Mouse (Mus musculus) ovary, postnatal 14 days (tissue): Measurements from ENCODE around the gene Pzp.

ENCODE experiments used
- DNase-seq: peaks from one replicate; pipeline ENCODE4 v3.0.0; 2022; ENCODE audit warnings: low spot score

Pzp gene

GRCm38 (mm10) chr6:128526601-128527000 is at the start of gene Pzp:
Gene Pzp, minus strand, starts transcription at chr6:128526720.
- DNase-seq: no peak

GRCm38 (mm10) chr6:128566589-128566988 is 40.1 kb upstream of the Pzp start:
- no peak for DNase-seq

- DNase-seq: no peak
These were observed 27.5 kb upstream of the Pzp start for GRCm38 (mm10) chr6:128554049-128554448.

GRCm38 (mm10) chr6:128549463-128550452 is 23.2 kb upstream of the Pzp start:
- DNase-seq: no peak

- no peak for DNase-seq
These were observed 22.0 kb upstream of the Pzp start for GRCm38 (mm10) chr6:128548532-128548931.

GRCm38 (mm10) chr6:128545402-128545801 is 18.9 kb upstream of the Pzp start:
- no peak for DNase-seq

GRCm38 (mm10) chr6:128543226-128543625 is 16.7 kb upstream of the Pzp start:
- DNase-seq: no peak

GRCm38 (mm10) chr6:128535250-128535649 is 8.7 kb upstream of the Pzp start:
- no peak for DNase-seq

- DNase-seq: no peak
These were observed 6.8 kb upstream of the Pzp start for GRCm38 (mm10) chr6:128533296-128533695.

GRCm38 (mm10) chr6:128532701-128533100 is 6.2 kb upstream of the Pzp start:
- DNase-seq: no peak

GRCm38 (mm10) chr6:128528491-128528890 is 2.0 kb upstream of the Pzp start:
- no peak for DNase-seq

- no peak for DNase-seq
These were observed 590 bp upstream of the Pzp start for GRCm38 (mm10) chr6:128527110-128527509.

- no peak for DNase-seq
These were observed 719 bp downstream of the Pzp start for GRCm38 (mm10) chr6:128525801-128526200.

GRCm38 (mm10) chr6:128523360-128523759 is 3.2 kb downstream of the Pzp start:
- no peak for DNase-seq

- DNase-seq: no peak
These were observed 7.4 kb downstream of the Pzp start for GRCm38 (mm10) chr6:128519159-128519558.

GRCm38 (mm10) chr6:128505676-128506236 is 20.8 kb downstream of the Pzp start:
- DNase-seq: no peak

GRCm38 (mm10) chr6:128504743-128505142 is 21.8 kb downstream of the Pzp start:
- DNase-seq: no peak

GRCm38 (mm10) chr6:128495346-128495745 is 31.2 kb downstream of the Pzp start:
- DNase-seq: no peak

GRCm38 (mm10) chr6:128494646-128495331 is 31.7 kb downstream of the Pzp start:
- DNase-seq: no peak

- no peak for DNase-seq
These were observed 34.6 kb downstream of the Pzp start for GRCm38 (mm10) chr6:128491916-128492315.

GRCm38 (mm10) chr6:128490141-128490540 is 36.4 kb downstream of the Pzp start:
- no peak for DNase-seq

- DNase-seq: no peak
These were observed 38.8 kb downstream of the Pzp start for GRCm38 (mm10) chr6:128487736-128488135.
